Comparison of ENCODE assay signal across 9 mouse cellular contexts in the genomic region with DNA sequence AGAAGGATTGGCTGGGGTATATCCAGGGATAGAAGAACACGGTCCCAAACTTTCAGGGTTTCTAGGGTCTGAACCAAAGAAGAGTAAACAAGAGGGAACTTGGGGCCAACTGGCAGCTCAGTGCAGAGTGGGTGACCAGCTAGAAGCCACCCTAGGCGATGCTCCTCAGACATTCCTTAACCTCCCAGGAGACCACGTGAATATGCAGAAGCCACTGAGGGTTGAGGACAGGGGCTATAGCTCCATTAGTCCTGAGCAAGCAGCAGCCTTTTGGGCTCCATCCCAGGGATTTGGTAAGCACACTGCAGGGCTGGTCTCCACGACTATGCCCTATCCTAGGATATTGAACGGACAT. TPM values are rescaled to one million over a fixed set of nuclear protein-coding genes. Genes with fewer than 3 reads are reported as not detected.
DNase-seq lines count a peak whose midpoint lies in the region; ATAC-seq lines count a peak whose summit lies in the region.
"Had no signal": no experiment of that assay in that cellular context is flagged by ENCODE, and none has a peak within 500 bp of the region (broad histone marks: within the 10 kb centered on the region; RNA-seq: fewer than 3 reads in every experiment).

No protein-coding gene starts in this region.

- H3K27me3 ChIP-seq in forebrain, embryonic 14.5 days (replicated peaks; ENCODE audit: control insufficient read depth, insufficient read depth, low read length) = no peaks in the 10 kb centered on the region
- 0 out of 2 replicates have a peak, but pooled peaks cover 1% of the 10 kb centered on the region for H3K27me3 ChIP-seq in liver, embryonic 15.5 days

- peaks cover 27% of the 10 kb centered on the region for H3K36me3 ChIP-seq in forebrain, embryonic 14.5 days (ENCODE audit: control insufficient read depth, insufficient read depth, low read length)
- H3K36me3 ChIP-seq in liver, embryonic 15.5 days (replicated peaks) = no peaks in the 10 kb centered on the region

- H3K4me3 ChIP-seq in forebrain, embryonic 14.5 days (ENCODE audit: low read depth, low read length) = no peak overlapping the region
- peak overlapping the region; percentile 53 for H3K4me3 ChIP-seq in liver, embryonic 15.5 days (replicated peaks)

- H3K4me2 ChIP-seq in forebrain, embryonic 14.5 days (ENCODE audit: low read length) = 0 out of 2 replicates have a peak overlapping the region, but pooled peaks have one; percentile 7
- H3K4me2 ChIP-seq in liver, embryonic 15.5 days = peak overlapping the region; percentile 71

- H3K4me1 ChIP-seq in forebrain, embryonic 14.5 days (ENCODE audit: control insufficient read depth, insufficient read depth, low read length) = peaks cover 45% of the 10 kb centered on the region
- H3K4me1 ChIP-seq in liver, embryonic 15.5 days (replicated peaks) = peaks cover 77% of the 10 kb centered on the region

- H3K9me3 ChIP-seq in forebrain, embryonic 14.5 days (replicated peaks; ENCODE audit: control insufficient read depth, low read length) = no peaks in the 10 kb centered on the region
- no peaks in the 10 kb centered on the region for H3K9me3 ChIP-seq in liver, embryonic 15.5 days (replicated peaks)

- H3K27ac ChIP-seq in forebrain, embryonic 14.5 days (ENCODE audit: low read depth, low read length) = no peak overlapping the region
- H3K27ac ChIP-seq in liver, embryonic 15.5 days (replicated peaks) = peak overlapping the region; percentile 64

- peak; percentile 16 for DNase-seq in adrenal gland, postnatal 10 days
- DNase-seq in adrenal gland, adult 2 months = no peak
- DNase-seq in layer of hippocampus, adult 11-12 months (ENCODE audit: low spot score) = peak; percentile 10
- no peak for DNase-seq in layer of hippocampus, postnatal 10 days (ENCODE audit: low spot score in 2 of 2)
- no peak for DNase-seq in forebrain, embryonic 14.5 days (ENCODE audit: low spot score)
- no peak for DNase-seq in left cerebral cortex, adult 18-20 months (ENCODE audit: low spot score in 2 of 2)
- DNase-seq: layer of hippocampus, postnatal 36 days had no signal

- 67% methylated on average over 5 of the region's 5 CpGs for WGBS in forebrain, embryonic 14.5 days
- WGBS in liver, embryonic 15.5 days (ENCODE audit: insufficient replicate concordance) = 66% methylated on average over 5 of the region's 5 CpGs

- no peak overlapping the region for H3K9ac ChIP-seq in forebrain, embryonic 14.5 days (ENCODE audit: low read length)
- H3K9ac ChIP-seq in liver, embryonic 15.5 days = no peak overlapping the region

- no peak for ATAC-seq in forebrain, embryonic 14.5 days
- ATAC-seq in liver, embryonic 15.5 days (ENCODE audit: insufficient read depth) = no peak
- no peak for ATAC-seq in megakaryocyte-erythroid progenitor cell, adult 5-6 weeks (replicated peaks; ENCODE audit: low FRiP score, low TSS enrichment, poor library complexity, severe bottlenecking)

RNA-seq across cellular contexts. Expression of gene Hdac5, which starts 13.1 kb away (rescaled TPM):
- 100 to 1,000 TPM in 1 of 2 experiments, 10 to 100 TPM in 1; 84.4 to 113 TPM for total RNA-seq in adrenal gland, postnatal 10 days (2021)
- 100 to 1,000 TPM in 1 of 2 experiments, 10 to 100 TPM in 1; 67.8 to 127 TPM for total RNA-seq in adrenal gland, adult 2 months (2021)
- 99.3 and 131 TPM in 2 replicates for polyA plus RNA-seq in adrenal gland, adult 2 months (2012; rRNA removed)
- total RNA-seq in layer of hippocampus, postnatal 10 days (2021) = 100 to 1,000 TPM; 164 to 207 TPM
- polyA plus RNA-seq in forebrain, embryonic 14.5 days (2014; fragmentation: Nextera tagmentation; extraction: Ambion mirVana) = 38.9 and 60.6 TPM in 2 replicates
- polyA plus RNA-seq in liver, embryonic 15.5 days (2015; fragmentation: Nextera tagmentation; extraction: Ambion mirVana) = 17.3 and 17.5 TPM in 2 replicates
- 100 to 1,000 TPM; 298 to 303 TPM for total RNA-seq in left cerebral cortex, adult 18-20 months (2021)
- 10.7 and 16.6 TPM in 2 replicates for total RNA-seq in megakaryocyte-erythroid progenitor cell, adult 5-6 weeks (2014; fragmentation: Nextera tagmentation)
- 6.1 and 11.4 TPM in 2 replicates for total RNA-seq in megakaryocyte-erythroid progenitor cell, adult 5-6 weeks (2017)

RNA-seq across cellular contexts. Expression of gene G6pc3, which starts 27.4 kb away (rescaled TPM):
- 10 to 100 TPM; 72.3 to 74.7 TPM for total RNA-seq in adrenal gland, postnatal 10 days (2021)
- 100 to 1,000 TPM; 140 to 149 TPM for total RNA-seq in adrenal gland, adult 2 months (2021)
- 254 and 297 TPM in 2 replicates for polyA plus RNA-seq in adrenal gland, adult 2 months (2012; rRNA removed)
- 10 to 100 TPM; 44.4 to 45.4 TPM for total RNA-seq in layer of hippocampus, postnatal 10 days (2021)
- 24.6 and 24.8 TPM in 2 replicates for polyA plus RNA-seq in forebrain, embryonic 14.5 days (2014; fragmentation: Nextera tagmentation; extraction: Ambion mirVana)
- 8.2 and 8.8 TPM in 2 replicates for polyA plus RNA-seq in liver, embryonic 15.5 days (2015; fragmentation: Nextera tagmentation; extraction: Ambion mirVana)
- 10 to 100 TPM; 67.9 to 68.2 TPM for total RNA-seq in left cerebral cortex, adult 18-20 months (2021)
- 71.5 and 93.3 TPM in 2 replicates for total RNA-seq in megakaryocyte-erythroid progenitor cell, adult 5-6 weeks (2014; fragmentation: Nextera tagmentation)
- total RNA-seq in megakaryocyte-erythroid progenitor cell, adult 5-6 weeks (2017) = 39.9 and 59.4 TPM in 2 replicates

RNA-seq across cellular contexts. Expression of gene Lsm12, which starts 31.8 kb away (rescaled TPM):
- 10 to 100 TPM; 77.5 to 80.8 TPM for total RNA-seq in adrenal gland, postnatal 10 days (2021)
- total RNA-seq in adrenal gland, adult 2 months (2021) = 100 to 1,000 TPM in 1 of 2 experiments, 10 to 100 TPM in 1; 82.6 to 108 TPM
- 35.8 and 40.1 TPM in 2 replicates for polyA plus RNA-seq in adrenal gland, adult 2 months (2012; rRNA removed)
- 10 to 100 TPM; 73.8 to 77.8 TPM for total RNA-seq in layer of hippocampus, postnatal 10 days (2021)
- polyA plus RNA-seq in forebrain, embryonic 14.5 days (2014; fragmentation: Nextera tagmentation; extraction: Ambion mirVana) = 83.1 and 93.7 TPM in 2 replicates
- polyA plus RNA-seq in liver, embryonic 15.5 days (2015; fragmentation: Nextera tagmentation; extraction: Ambion mirVana) = 51.4 and 70.3 TPM in 2 replicates
- 10 to 100 TPM; 55.0 to 64.2 TPM for total RNA-seq in left cerebral cortex, adult 18-20 months (2021)
- 110 TPM in 2 replicates for total RNA-seq in megakaryocyte-erythroid progenitor cell, adult 5-6 weeks (2014; fragmentation: Nextera tagmentation)
- total RNA-seq in megakaryocyte-erythroid progenitor cell, adult 5-6 weeks (2017) = 71.3 and 94.9 TPM in 2 replicates

RNA-seq across cellular contexts. Expression of gene BC030867, which starts 31.8 kb away (rescaled TPM):
- 1 to 10 TPM; 1.9 to 4.5 TPM for total RNA-seq in adrenal gland, postnatal 10 days (2021)
- under 1 TPM; 0.35 to 0.93 TPM for total RNA-seq in adrenal gland, adult 2 months (2021)
- polyA plus RNA-seq in adrenal gland, adult 2 months (2012; rRNA removed) = 1.2 and 1.6 TPM in 2 replicates
- 1 to 10 TPM in 1 of 2 experiments, under 1 TPM in 1; 0.94 to 1.0 TPM for total RNA-seq in layer of hippocampus, postnatal 10 days (2021)
- 6.1 and 6.3 TPM in 2 replicates for polyA plus RNA-seq in forebrain, embryonic 14.5 days (2014; fragmentation: Nextera tagmentation; extraction: Ambion mirVana)
- 14.1 and 15.3 TPM in 2 replicates for polyA plus RNA-seq in liver, embryonic 15.5 days (2015; fragmentation: Nextera tagmentation; extraction: Ambion mirVana)
- total RNA-seq in left cerebral cortex, adult 18-20 months (2021) = 1 to 10 TPM; 1.0 to 2.3 TPM
- total RNA-seq in megakaryocyte-erythroid progenitor cell, adult 5-6 weeks (2014; fragmentation: Nextera tagmentation) = 36.4 and 48.1 TPM in 2 replicates
- total RNA-seq in megakaryocyte-erythroid progenitor cell, adult 5-6 weeks (2017) = 7.5 and 12.3 TPM in 2 replicates

RNA-seq across cellular contexts. Expression of gene Asb16, which starts 51.7 kb away (rescaled TPM):
- 1 to 10 TPM; 1.1 to 2.6 TPM for total RNA-seq in adrenal gland, postnatal 10 days (2021)
- total RNA-seq in adrenal gland, adult 2 months (2021) = under 1 TPM; 0.12 to 0.45 TPM
- polyA plus RNA-seq in adrenal gland, adult 2 months (2012; rRNA removed) = 0.75 and 0.95 TPM in 2 replicates
- under 1 TPM; 0.64 to 0.76 TPM for total RNA-seq in layer of hippocampus, postnatal 10 days (2021)
- polyA plus RNA-seq in forebrain, embryonic 14.5 days (2014; fragmentation: Nextera tagmentation; extraction: Ambion mirVana) = not detected in 2 replicates
- polyA plus RNA-seq in liver, embryonic 15.5 days (2015; fragmentation: Nextera tagmentation; extraction: Ambion mirVana) = 0.05 and 0.06 TPM in 2 replicates
- total RNA-seq in left cerebral cortex, adult 18-20 months (2021) = 1 to 10 TPM; 2.2 to 2.9 TPM
- total RNA-seq in megakaryocyte-erythroid progenitor cell, adult 5-6 weeks (2014; fragmentation: Nextera tagmentation) = 2.2 and 2.5 TPM in 2 replicates
- total RNA-seq in megakaryocyte-erythroid progenitor cell, adult 5-6 weeks (2017) = 0.84 and 1.3 TPM in 2 replicates

Comparison
In these comparisons a context has a peak if more than half of its experiments do, and no peak if none do; other contexts are left out.
1. DNase-seq: peak in adrenal gland, postnatal 10 days (single experiment) and layer of hippocampus, adult 11-12 months (single experiment); none in adrenal gland, adult 2 months (single experiment), layer of hippocampus, postnatal 10 days (0 of 2), forebrain, embryonic 14.5 days (single experiment) and left cerebral cortex, adult 18-20 months (0 of 2).